Mouse (Mus musculus) ovary, postnatal 10 days (tissue): Measurements from ENCODE around the gene Scamp4.
"Not testable (repeated sequence)": the region's sequence is repeated elsewhere in the genome, so short reads cannot be mapped to it uniquely, and the experiment has no call there.

Source experiments
- DNase-seq: peaks from one replicate; pipeline ENCODE4 v3.0.0; 2022; ENCODE audit warnings: low spot score

The Scamp4 gene

GRCm38 (mm10) chr10:80578911-80579310 lies 23.8 kb upstream of the Scamp4 start:
- no peak for DNase-seq

- no peak for DNase-seq
Observed at GRCm38 (mm10) chr10:80583047-80583446, 19.6 kb upstream of the Scamp4 start.

- DNase-seq: no peak
Observed at GRCm38 (mm10) chr10:80584045-80584488, 18.6 kb upstream of the Scamp4 start.

GRCm38 (mm10) chr10:80584642-80585552 lies 17.8 kb upstream of the Scamp4 start:
- DNase-seq: no peak

- DNase-seq: no peak
Observed at GRCm38 (mm10) chr10:80585581-80585980, 17.1 kb upstream of the Scamp4 start.

GRCm38 (mm10) chr10:80586407-80587304 lies 16.0 kb upstream of the Scamp4 start:
- DNase-seq: no peak

GRCm38 (mm10) chr10:80587305-80587657 lies 15.4 kb upstream of the Scamp4 start:
- no peak for DNase-seq

DNA sequence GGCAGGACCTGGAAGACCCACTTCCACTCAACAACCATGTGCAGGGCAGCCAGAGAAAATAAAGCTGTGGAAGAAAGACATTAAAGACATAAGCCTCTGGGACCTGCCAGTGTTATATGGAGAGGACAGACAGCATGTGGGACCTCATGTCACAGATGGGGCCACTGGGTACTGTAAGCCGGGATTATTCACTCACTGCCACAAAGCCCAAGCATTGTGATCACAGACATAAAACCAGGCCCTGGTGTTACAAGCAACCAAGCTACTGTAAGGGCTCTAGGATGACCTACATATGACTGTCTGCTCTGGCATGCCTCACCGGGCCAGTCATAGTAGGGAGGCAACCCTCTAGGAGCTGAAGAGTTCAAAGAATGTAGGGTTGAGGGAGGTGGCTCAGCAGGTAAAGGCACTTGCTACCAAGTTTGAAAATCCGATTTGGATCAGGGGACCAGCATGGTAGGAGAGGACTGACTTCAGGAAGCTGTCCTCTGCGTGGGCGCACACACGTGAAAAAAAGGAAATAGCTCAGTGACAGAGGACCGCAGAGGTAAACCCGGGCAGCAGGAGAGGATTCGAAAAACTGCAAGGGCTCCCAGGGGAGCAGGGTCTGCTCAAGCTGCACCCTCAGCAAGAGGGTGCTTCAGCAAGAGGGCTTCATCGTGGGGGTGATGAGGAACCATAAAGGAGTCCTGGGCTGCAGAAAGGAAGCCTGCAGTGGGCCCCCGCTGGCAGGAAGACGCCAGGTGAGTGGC lies 13.4 kb upstream of the Scamp4 start:
- DNase-seq: no peak

DNA sequence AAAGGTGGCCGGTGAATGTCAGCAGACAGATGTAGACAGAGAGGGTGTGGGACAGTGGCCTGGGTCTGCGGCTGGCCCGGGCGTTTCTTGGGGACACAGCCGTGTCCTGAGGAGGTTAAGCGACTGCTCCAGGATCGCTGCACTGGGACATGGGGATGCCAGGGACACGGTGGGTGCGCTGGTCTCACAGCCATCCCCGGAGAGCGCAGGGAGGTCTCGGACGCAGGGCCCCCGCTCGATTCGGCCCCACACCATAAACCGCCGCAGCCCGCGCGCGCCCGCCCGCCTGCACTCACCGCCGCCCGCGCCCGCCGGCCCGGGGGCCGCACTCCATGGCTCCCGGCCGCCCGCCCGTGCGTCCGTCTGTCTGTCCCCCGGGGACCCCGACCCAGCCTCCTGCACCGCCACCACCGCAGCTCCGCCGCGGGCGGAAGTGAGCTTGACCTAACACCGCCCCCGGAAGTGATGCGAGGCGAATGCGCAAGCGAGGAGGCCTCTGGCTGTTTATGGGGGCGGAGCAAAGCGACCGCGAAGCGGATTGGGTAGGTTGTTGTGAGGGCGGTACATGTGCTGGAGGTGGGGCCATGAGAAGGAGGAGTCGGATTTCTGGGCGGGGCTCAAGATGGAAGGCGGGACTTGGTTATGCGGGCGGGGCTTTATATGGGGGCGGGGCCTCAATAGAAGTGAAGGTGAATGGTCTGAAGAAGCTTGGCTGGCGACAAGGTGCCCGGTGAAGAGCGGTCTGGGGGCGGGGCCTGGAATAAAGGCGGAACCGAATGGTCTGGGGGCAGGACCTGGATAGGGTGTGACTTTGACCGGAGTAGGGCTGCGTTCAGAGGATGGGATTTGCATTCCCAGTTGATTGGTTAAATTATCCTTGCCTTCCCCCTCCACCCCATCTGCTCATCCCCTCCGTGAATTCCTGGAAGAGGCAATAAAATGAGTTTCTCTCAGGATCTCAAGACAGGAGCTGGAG lies 12.5 kb upstream of the Scamp4 start, which contains the start of gene Abhd17a:
TSS of gene Abhd17a (minus strand) at position 463 of the 976 bp plus-strand sequence.
- DNase-seq: peak; percentile 73

DNA sequence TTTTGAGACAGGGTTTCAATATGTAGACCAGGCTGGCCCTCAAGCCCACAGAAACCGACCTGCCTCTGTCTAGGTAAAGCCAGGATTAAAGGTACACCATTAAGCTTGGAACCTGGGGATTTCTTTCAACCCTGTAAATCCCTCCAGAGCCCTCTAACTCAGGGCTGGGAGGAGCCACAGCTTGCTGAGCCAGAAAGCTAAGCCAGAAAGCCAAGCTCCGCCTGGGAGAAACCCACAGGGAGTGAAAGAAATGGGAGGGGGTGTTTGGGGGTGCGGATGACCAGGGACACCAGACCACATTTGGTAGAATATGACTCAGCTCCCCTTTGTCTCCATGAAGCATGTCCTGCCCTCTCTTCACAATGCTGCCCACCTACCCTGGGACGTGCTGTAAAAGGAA lies 6.4 kb upstream of the Scamp4 start:
- no peak for DNase-seq

- DNase-seq: no peak
Observed at GRCm38 (mm10) chr10:80603364-80603763, 692 bp downstream of the Scamp4 start.

- no peak for DNase-seq
Observed at GRCm38 (mm10) chr10:80604001-80604509, 1.4 kb downstream of the Scamp4 start.

- no peak for DNase-seq
Observed at GRCm38 (mm10) chr10:80604988-80605387, 2.3 kb downstream of the Scamp4 start.

DNA sequence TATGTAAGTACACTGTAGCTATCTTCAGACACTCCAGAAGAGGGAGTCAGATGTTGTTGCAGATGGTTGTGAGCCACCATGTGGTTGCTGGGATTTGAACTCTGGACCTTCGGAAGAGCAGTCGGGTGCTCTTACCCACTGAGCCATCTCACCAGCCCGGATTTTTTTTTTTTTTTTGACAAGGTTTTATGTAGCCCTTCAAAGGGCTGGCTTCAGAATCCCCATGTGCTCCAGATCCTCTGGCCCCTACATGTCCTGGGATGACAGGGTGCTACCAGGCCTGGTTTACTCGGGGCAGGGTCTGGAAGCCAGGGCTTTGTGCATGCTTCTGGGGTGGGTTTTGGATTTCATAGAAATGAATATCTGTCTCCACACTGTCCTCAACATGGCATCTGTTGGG lies 3.0 kb downstream of the Scamp4 start, which contains the start of gene Gm49322:
TSS of gene Gm49322 (plus strand) at position 301 of the 400 bp plus-strand sequence.
- not testable (repeated sequence) for DNase-seq

DNA sequence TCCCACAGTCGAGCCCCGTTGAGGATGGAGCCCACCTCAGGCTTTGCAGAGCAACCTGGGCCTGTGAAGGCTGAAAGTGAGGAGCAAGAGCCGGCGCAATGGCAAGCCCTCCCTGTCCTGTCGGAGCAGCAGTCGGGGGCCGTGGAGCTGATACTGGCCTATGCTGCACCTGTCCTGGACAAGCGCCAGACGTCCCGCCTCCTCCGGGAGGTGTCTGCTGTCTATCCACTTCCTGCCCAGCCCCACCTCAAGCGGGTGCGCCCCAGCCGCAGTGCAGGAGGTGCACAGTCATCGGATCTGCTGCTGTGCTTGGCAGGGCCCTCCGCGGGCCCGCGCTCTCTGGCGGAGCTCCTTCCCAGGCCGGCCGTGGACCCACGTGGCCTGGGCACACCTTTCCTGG lies 3.6 kb downstream of the Scamp4 start:
- no peak for DNase-seq

- DNase-seq: no peak
Observed at GRCm38 (mm10) chr10:80606737-80607350, 4.2 kb downstream of the Scamp4 start.

DNA sequence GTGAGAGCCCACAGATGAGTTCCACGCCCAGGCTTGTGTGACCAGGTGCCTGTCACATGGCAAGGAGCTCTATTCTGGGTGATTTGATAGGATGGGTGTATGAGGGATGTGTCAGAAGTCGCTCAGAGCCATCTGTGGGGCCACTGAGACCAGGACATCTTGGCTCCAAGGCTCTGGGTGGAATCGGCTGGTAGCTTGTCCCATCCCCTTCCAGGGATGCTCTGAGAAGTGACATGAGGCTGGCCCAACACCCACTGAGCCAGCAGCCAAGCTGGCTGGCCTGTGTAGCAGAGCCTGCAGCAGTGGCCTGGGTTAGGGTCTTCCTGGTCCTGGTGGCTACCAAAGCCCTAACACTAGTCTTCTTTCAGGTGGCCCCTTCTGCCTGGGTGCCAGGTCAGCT lies 5.8 kb downstream of the Scamp4 start:
- no peak for DNase-seq

- DNase-seq: no peak
Observed at GRCm38 (mm10) chr10:80609269-80609924, 6.7 kb downstream of the Scamp4 start.

GRCm38 (mm10) chr10:80610116-80610785 lies 7.6 kb downstream of the Scamp4 start:
- no peak for DNase-seq
